Mouse (Mus musculus) cerebellum, adult 2 months (tissue): ENCODE results near the gene Scd4.

Experiments used
- CTCF ChIP-seq: fragments of 200-500 bp; IDR thresholded peaks from 2 replicates; pipeline ENCODE4 v1.5.1; 2011; ENCODE audit warnings: low read depth, mild to moderate bottlenecking, control low read depth, low read length, moderate library complexity, borderline replicate concordance; ENCODE audit not compliant: insufficient read depth
- POLR2A ChIP-seq: fragments of 200-500 bp; IDR thresholded peaks from 2 replicates; pipeline ENCODE4 v1.6.1; 2011; ENCODE audit warnings: low read length, control low read depth, borderline replicate concordance; ENCODE audit not compliant: insufficient read depth

- TF ChIP-seq POLR2A (no peak), CTCF (no peak)
These were observed 11.3 kb upstream of the Scd4 start for GRCm38 (mm10) chr19:44321631-44322030.
